Mouse (Mus musculus): ENCODE results near the gene Mpdz.

The Mpdz gene

GRCm38 (mm10) chr4:81458921-81459320 lies 16.3 kb upstream of the Mpdz start:
- H3K27me3 ChIP-seq (ENCODE audit: insufficient read depth, low read length), result no peaks in the 10 kb centered on the region
- H3K4me3 ChIP-seq (replicated peaks; ENCODE audit: low read length), result no peak overlapping the region
- H3K9me3 ChIP-seq (ENCODE audit: low read length), result peaks cover 14% of the 10 kb centered on the region
- TF ChIP-seq POU5F1 (IDR thresholded peaks at IDR 0.05; ENCODE audit: borderline replicate concordance, low read length) (no peak), CTCF (conservative IDR thresholded peaks at IDR 0.05; ENCODE audit: low read length) (no peak), NANOG (IDR thresholded peaks at IDR 0.05; ENCODE audit: borderline replicate concordance, low read length) (no peak)
- H3K36me3 ChIP-seq (ENCODE audit: insufficient read depth, low read length), result no peaks in the 10 kb centered on the region
- no peaks in the 10 kb centered on the region for H3K4me1 ChIP-seq (replicated peaks; ENCODE audit: low read depth, low read length)

DNA sequence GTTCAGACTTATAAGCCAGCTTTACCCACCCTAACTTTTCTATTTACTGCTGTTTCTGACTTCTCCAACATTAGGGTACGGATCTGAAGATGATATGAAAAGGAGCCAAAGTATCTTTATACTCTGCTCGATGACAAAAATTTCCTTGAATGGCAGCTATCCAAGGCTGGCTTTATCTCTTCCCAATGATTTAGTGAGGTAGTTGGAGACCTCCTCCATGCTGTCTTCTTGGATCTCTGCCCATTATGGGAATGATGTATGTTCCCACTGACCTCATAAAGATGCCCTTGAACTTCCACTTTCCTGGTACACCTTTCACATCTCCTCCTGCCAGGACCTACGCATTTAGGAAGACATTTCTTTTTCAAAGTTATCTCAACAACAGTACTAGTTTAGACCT lies 11.2 kb upstream of the Mpdz start:
- H3K4me3 ChIP-seq (replicated peaks; ENCODE audit: low read length), result no peak overlapping the region
- no peak for TF ChIP-seq NANOG (IDR thresholded peaks at IDR 0.05; ENCODE audit: borderline replicate concordance, low read length)
- no peak for TF ChIP-seq CTCF (conservative IDR thresholded peaks at IDR 0.05; ENCODE audit: low read length)
- no peak for TF ChIP-seq POU5F1 (IDR thresholded peaks at IDR 0.05; ENCODE audit: borderline replicate concordance, low read length)
- no peaks in the 10 kb centered on the region for H3K36me3 ChIP-seq (ENCODE audit: insufficient read depth, low read length)
- H3K27me3 ChIP-seq (ENCODE audit: insufficient read depth, low read length), result no peaks in the 10 kb centered on the region
- H3K4me1 ChIP-seq (replicated peaks; ENCODE audit: low read depth, low read length), result no peaks in the 10 kb centered on the region
- H3K9me3 ChIP-seq (ENCODE audit: low read length), result peaks cover 20% of the 10 kb centered on the region

- Histone ChIP-seq H3K36me3 (ENCODE audit: insufficient read depth, low read length) (no peaks in the 10 kb centered on the region), H3K4me3 (replicated peaks; ENCODE audit: low read length) (no peak overlapping the region), H3K9me3 (ENCODE audit: low read length) (peaks cover 16% of the 10 kb centered on the region), H3K27me3 (ENCODE audit: insufficient read depth, low read length) (no peaks in the 10 kb centered on the region), H3K4me1 (replicated peaks; ENCODE audit: low read depth, low read length) (no peaks in the 10 kb centered on the region)
- no peak for TF ChIP-seq POU5F1 (IDR thresholded peaks at IDR 0.05; ENCODE audit: borderline replicate concordance, low read length)
- TF ChIP-seq NANOG (IDR thresholded peaks at IDR 0.05; ENCODE audit: borderline replicate concordance, low read length), result no peak
- TF ChIP-seq CTCF (conservative IDR thresholded peaks at IDR 0.05; ENCODE audit: low read length), result no peak
These were observed 9.6 kb upstream of the Mpdz start for GRCm38 (mm10) chr4:81452183-81452582.

- Histone ChIP-seq H3K4me3 (replicated peaks; ENCODE audit: low read length) (no peak overlapping the region), H3K4me1 (replicated peaks; ENCODE audit: low read depth, low read length) (no peaks in the 10 kb centered on the region), H3K36me3 (ENCODE audit: insufficient read depth, low read length) (no peaks in the 10 kb centered on the region), H3K27me3 (ENCODE audit: insufficient read depth, low read length) (peaks cover 7% of the 10 kb centered on the region), H3K9me3 (ENCODE audit: low read length) (0 out of 2 replicates have a peak, but pooled peaks cover 6% of the 10 kb centered on the region)
- TF ChIP-seq POU5F1 (IDR thresholded peaks at IDR 0.05; ENCODE audit: borderline replicate concordance, low read length) (no peak), NANOG (IDR thresholded peaks at IDR 0.05; ENCODE audit: borderline replicate concordance, low read length) (no peak), CTCF (conservative IDR thresholded peaks at IDR 0.05; ENCODE audit: low read length) (no peak)
These were observed 6.8 kb upstream of the Mpdz start for GRCm38 (mm10) chr4:81449413-81449812.

GRCm38 (mm10) chr4:81443566-81443965 lies 951 bp upstream of the Mpdz start:
- Histone ChIP-seq H3K4me1 (replicated peaks; ENCODE audit: low read depth, low read length) (peaks cover 8% of the 10 kb centered on the region; the same call in 1 of the 2 replicates), H3K36me3 (ENCODE audit: insufficient read depth, low read length) (no peaks in the 10 kb centered on the region), H3K4me3 (replicated peaks; ENCODE audit: low read length) (no peak overlapping the region), H3K9me3 (ENCODE audit: low read length) (no peaks in the 10 kb centered on the region), H3K27me3 (ENCODE audit: insufficient read depth, low read length) (peaks cover 37% of the 10 kb centered on the region)
- no peak for TF ChIP-seq POU5F1 (IDR thresholded peaks at IDR 0.05; ENCODE audit: borderline replicate concordance, low read length)
- TF ChIP-seq NANOG (IDR thresholded peaks at IDR 0.05; ENCODE audit: borderline replicate concordance, low read length), result no peak
- no peak for TF ChIP-seq CTCF (conservative IDR thresholded peaks at IDR 0.05; ENCODE audit: low read length)

GRCm38 (mm10) chr4:81433961-81434360 lies 8.7 kb downstream of the Mpdz start:
- Histone ChIP-seq H3K4me3 (replicated peaks; ENCODE audit: low read length) (no peak overlapping the region), H3K27me3 (ENCODE audit: insufficient read depth, low read length) (no peaks in the 10 kb centered on the region), H3K4me1 (replicated peaks; ENCODE audit: low read depth, low read length) (peaks cover 10% of the 10 kb centered on the region), H3K36me3 (ENCODE audit: insufficient read depth, low read length) (no peaks in the 10 kb centered on the region), H3K9me3 (ENCODE audit: low read length) (no peaks in the 10 kb centered on the region)
- TF ChIP-seq POU5F1 (IDR thresholded peaks at IDR 0.05; ENCODE audit: borderline replicate concordance, low read length), result no peak
- no peak for TF ChIP-seq NANOG (IDR thresholded peaks at IDR 0.05; ENCODE audit: borderline replicate concordance, low read length)
- TF ChIP-seq CTCF (conservative IDR thresholded peaks at IDR 0.05; ENCODE audit: low read length), result no peak

DNA sequence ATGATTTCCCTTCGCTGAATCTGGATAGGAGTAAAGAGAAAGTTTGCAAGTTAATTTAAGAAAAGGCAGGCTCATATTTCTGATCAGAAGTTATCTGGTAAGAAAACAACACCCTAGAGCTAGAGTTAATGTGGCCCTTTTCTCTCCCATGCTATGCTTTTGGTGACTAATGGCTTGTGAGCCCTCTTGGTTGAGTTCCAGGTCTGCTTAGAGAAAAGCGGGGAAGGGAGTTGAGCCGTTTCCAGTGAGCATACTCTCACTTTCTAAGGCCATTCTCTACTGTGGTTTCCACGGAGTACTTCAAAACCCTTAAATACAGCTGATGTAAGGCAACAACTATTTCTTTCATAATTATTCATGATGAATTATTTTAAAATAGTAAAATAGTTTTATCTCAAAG lies 11.8 kb downstream of the Mpdz start:
- H3K4me1 ChIP-seq (replicated peaks; ENCODE audit: low read depth, low read length), result peaks cover 10% of the 10 kb centered on the region
- no peak overlapping the region for H3K4me3 ChIP-seq (replicated peaks; ENCODE audit: low read length)
- H3K36me3 ChIP-seq (ENCODE audit: insufficient read depth, low read length), result no peaks in the 10 kb centered on the region
- H3K9me3 ChIP-seq (ENCODE audit: low read length), result no peaks in the 10 kb centered on the region
- no peaks in the 10 kb centered on the region for H3K27me3 ChIP-seq (ENCODE audit: insufficient read depth, low read length)
- TF ChIP-seq NANOG (IDR thresholded peaks at IDR 0.05; ENCODE audit: borderline replicate concordance, low read length) (no peak), CTCF (conservative IDR thresholded peaks at IDR 0.05; ENCODE audit: low read length) (no peak), POU5F1 (IDR thresholded peaks at IDR 0.05; ENCODE audit: borderline replicate concordance, low read length) (no peak)

GRCm38 (mm10) chr4:81430105-81430504 lies 12.5 kb downstream of the Mpdz start:
- peaks cover 10% of the 10 kb centered on the region for H3K4me1 ChIP-seq (replicated peaks; ENCODE audit: low read depth, low read length)

GRCm38 (mm10) chr4:81429670-81430069 lies 12.9 kb downstream of the Mpdz start:
- Histone ChIP-seq H3K4me1 (replicated peaks; ENCODE audit: low read depth, low read length) (peaks cover 10% of the 10 kb centered on the region), H3K4me3 (replicated peaks; ENCODE audit: low read length) (no peak overlapping the region), H3K9me3 (ENCODE audit: low read length) (no peaks in the 10 kb centered on the region), H3K27me3 (ENCODE audit: insufficient read depth, low read length) (no peaks in the 10 kb centered on the region), H3K36me3 (ENCODE audit: insufficient read depth, low read length) (no peaks in the 10 kb centered on the region)
- TF ChIP-seq NANOG (IDR thresholded peaks at IDR 0.05; ENCODE audit: borderline replicate concordance, low read length) (no peak), CTCF (conservative IDR thresholded peaks at IDR 0.05; ENCODE audit: low read length) (no peak), POU5F1 (IDR thresholded peaks at IDR 0.05; ENCODE audit: borderline replicate concordance, low read length) (no peak)

More at GRCm38 (mm10) chr4:81430105-81430504, 12.5 kb downstream of the Mpdz start:
- Histone ChIP-seq H3K9me3 (ENCODE audit: low read length) (no peaks in the 10 kb centered on the region), H3K36me3 (ENCODE audit: insufficient read depth, low read length) (no peaks in the 10 kb centered on the region), H3K4me3 (replicated peaks; ENCODE audit: low read length) (no peak overlapping the region), H3K27me3 (ENCODE audit: insufficient read depth, low read length) (no peaks in the 10 kb centered on the region)
- no peak for TF ChIP-seq CTCF (conservative IDR thresholded peaks at IDR 0.05; ENCODE audit: low read length)
- TF ChIP-seq POU5F1 (IDR thresholded peaks at IDR 0.05; ENCODE audit: borderline replicate concordance, low read length), result no peak
- no peak for TF ChIP-seq NANOG (IDR thresholded peaks at IDR 0.05; ENCODE audit: borderline replicate concordance, low read length)
